Mouse (Mus musculus): Measurements from ENCODE around the gene Actl7a.

The Actl7a gene

DNA sequence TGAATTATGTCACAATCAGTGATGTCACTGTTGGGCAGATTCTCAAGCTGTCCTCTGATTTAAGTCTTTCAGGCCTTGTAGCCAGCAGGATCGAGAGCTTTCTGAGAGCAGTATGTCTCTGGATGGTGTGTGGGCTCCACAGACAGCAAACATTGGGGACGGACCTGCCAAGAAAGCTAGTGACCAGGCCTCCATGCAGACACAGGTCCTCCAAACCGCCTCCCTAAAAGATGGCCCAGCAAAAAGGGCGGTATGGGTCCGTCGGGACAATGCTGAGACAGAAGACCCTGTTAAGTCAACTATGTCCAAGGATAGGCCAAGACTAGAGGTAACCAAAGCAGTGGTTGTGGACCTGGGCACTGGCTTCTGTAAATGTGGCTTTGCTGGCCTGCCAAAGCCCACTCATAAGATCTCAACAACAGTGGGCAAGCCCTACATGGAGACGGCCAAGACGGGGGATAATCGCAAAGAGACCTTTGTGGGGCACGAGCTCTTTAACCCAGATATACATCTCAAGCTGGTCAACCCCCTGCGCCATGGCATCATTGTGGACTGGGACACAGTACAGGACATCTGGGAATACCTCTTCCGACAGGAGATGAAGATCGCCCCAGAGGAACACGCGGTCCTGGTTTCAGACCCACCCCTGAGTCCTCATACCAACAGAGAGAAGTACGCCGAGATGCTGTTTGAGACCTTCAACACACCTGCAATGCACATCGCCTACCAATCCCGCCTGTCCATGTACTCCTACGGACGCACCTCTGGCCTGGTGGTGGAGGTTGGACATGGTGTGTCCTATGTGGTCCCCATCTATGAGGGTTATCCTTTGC, at the start of gene Actl7a:
TSS of gene Actl7a (plus strand) at position 51 of the 833 bp plus-strand sequence.
- DNase-seq = no peak

GRCm38 (mm10) chr4:56696401-56696800, 46.8 kb upstream of the Actl7a start:
- peak; percentile 73 for DNase-seq

GRCm38 (mm10) chr4:56698671-56699070, 44.5 kb upstream of the Actl7a start:
- no peak for DNase-seq

DNA sequence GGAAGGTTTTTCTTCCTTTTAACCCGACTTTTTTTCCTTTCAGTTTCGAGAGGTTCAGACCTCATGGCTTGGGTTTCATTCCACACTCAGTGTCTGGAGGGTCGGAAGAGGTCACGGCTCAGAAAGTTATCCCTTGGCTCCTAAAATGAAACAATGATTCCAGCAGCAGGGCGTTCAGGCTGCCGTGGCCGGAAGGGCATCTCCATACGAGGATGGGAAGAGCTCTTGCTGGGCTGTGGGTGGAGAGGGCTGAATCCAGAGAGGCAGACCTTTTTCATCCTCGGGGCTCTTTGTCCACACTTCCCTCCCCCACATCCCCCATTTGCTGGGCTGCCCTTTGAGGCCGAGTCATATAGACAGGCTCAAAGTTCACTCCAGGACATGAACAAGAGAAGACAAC, 41.0 kb upstream of the Actl7a start:
- DNase-seq = no peak

- DNase-seq = no peak
These were observed 30.1 kb upstream of the Actl7a start for GRCm38 (mm10) chr4:56713155-56713554.

DNA sequence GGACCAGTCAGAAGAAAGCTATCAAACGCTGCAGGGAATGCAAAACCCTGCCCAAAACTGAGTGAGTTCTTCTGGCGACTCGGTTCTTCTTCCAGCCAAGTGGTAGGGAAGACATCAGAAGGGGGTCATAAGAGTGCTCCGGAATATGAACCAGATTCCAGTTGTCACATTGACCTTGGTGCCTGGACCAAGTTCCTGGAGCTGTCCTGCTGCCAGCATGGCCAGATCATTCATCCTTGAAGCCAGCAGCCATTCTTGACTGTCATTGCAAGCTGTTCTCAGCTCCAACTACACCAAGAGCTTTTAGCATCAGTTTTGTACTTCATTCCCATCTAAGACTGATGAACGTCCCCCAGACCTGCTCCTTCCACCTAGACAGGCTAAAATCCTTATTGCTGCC, 26.4 kb upstream of the Actl7a start:
- peak; percentile 72 for DNase-seq

DNA sequence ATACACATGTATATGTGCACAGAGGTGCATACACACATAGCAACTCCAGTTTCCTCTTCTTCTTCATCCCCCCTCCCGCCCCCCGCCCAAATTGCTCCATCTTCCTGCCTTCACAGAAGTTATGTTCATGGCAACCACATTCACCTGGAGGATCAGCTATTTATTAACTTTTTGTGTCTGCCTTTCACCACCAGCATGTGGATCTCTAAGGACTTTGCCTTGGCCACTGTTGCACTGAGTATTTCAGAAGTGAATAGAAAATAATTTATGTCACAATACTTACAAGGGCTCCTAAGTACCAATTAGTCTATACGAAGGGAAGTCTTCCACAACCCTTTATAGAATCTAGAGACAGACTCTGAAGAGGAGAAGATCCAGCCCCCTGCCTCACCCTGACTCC, 25.3 kb upstream of the Actl7a start:
- DNase-seq = peak; percentile 60

DNA sequence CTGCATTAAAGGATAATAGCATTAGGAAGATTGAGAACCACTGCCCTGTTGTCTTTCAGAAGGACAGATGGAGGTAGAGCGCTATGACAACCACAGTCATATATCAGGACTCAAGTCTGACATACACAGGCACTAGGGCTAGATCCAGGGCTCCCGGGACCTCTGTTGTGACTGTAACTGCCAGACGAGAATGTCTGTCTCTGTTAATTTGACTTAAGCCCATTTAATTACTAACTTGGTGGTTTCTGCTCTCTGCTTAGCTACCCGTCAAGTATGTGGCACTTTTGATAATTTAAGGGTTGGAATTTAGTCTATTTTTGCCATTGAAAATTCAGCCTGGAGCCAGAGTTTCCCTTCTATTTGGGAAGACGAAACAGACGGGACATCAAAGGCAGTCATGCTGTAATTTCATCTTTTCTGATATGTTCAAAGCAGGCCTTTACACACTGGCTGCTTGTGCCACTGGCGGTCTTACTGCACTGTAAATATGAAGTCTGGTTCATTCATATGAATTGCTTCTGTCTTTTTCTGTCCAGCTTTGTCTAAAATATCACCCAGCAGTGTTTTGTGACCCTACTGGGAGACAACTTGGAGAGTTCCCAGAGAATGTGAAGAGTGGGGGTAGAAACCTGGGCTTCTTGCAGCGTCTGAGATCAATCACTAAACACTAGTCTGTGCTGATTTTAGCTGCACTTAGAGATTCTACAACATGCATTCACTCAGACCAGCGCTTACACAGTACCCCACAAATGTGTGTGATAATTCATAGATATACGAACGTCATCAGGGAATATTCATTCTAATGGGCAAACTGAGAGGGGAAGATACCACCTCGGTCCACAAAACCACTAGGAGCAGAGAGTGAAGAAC, 24.4 kb upstream of the Actl7a start:
- peak; percentile 57 for DNase-seq

DNA sequence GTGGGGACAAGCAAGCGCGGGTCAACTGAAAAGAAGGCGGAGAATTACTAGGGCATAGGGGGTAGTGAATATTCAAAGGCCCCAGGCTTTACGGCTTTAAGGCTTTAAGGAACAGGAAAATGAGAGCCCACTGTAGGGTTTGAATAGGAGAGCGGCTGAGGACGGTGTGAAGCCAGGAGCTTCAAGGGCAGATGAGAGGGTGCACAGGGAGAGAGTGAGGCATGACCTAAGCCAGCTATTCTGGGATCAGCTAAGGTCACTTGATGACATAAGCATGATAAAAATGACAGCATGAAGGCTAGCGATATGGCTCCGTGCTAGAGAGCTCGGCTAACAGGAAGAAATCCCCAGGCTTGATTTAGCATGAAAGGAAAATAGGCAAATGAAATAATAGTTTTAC, 23.8 kb upstream of the Actl7a start:
- DNase-seq = no peak

DNA sequence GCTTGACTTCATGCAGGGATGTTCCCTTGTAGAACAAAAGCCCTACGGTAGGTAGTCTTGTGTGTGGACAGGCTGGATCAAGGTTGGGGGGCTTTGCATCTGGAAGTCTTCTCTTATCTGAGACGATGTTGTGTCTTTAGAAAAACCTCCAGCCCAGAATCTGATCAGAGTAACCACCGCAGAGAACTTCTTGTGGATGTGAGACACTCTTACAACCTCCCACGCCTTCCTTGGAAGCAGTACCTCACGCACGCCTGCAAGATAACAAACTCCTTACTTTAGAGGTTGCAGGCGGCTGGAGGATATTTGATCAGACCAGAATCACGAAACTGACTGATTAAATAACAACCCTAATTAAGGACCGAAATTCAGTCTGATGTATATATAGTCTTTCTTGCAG, 22.8 kb upstream of the Actl7a start:
- DNase-seq = no peak

- DNase-seq = peak; percentile 53
These were observed 21.7 kb upstream of the Actl7a start for GRCm38 (mm10) chr4:56721469-56721868.

DNA sequence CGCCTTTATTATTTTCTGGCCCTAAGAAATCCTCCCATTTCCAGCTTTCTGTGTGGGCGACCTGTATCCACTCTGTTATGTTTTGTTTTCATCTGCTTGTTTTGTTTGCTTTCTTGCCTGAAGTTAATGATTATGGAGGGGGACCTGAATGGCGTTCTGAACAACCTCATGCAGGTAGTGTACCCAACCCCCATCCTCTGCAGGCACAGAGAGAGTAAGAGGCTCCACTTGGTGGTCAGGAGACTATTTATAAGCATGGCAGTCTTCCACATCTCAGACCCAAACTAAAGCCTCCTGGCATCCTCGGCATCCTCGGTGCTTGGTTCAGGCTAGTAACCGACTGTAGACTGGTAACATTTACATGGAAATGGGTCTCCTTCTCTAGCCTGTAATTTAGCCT, 20.9 kb upstream of the Actl7a start:
- peak; percentile 48 for DNase-seq

DNA sequence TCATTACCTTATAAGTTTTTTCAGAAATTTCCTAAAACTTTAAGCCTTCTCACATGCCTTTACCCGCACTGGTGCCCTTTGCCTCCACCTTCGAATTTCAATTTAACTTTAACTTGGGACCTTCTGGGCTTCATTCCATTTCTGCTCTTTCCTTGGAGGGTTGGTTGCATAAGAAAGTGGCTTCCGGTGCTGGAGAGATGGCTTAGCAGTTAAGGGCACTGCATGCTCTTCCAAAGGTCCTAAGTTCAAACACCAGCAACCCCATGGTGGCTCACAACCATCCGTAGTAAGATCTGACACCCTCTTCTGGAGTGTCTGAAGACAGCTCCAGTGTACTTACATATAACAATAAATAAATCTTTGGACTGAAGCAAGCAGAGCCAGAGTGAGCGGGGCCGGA, 20.0 kb upstream of the Actl7a start:
- peak; percentile 87 for DNase-seq

DNA sequence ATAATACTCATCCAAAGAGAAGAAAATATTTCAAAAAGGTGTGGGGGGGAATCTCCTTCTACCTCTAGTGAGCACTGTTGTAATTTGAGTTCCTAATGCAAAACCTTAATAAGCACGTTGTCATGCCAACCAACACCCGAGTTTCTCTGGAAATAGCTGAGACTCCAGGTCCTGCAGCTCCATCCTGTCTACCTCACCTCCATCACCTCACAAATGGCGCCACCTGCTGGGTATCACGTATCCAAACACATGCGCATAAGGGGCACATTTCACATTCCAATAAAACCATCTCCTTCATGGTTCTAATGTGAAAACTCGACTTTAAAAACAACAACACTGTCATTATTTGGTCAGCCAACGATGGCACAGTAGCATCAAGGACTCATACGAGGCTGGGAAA, 17.4 kb upstream of the Actl7a start:
- DNase-seq = no peak

DNA sequence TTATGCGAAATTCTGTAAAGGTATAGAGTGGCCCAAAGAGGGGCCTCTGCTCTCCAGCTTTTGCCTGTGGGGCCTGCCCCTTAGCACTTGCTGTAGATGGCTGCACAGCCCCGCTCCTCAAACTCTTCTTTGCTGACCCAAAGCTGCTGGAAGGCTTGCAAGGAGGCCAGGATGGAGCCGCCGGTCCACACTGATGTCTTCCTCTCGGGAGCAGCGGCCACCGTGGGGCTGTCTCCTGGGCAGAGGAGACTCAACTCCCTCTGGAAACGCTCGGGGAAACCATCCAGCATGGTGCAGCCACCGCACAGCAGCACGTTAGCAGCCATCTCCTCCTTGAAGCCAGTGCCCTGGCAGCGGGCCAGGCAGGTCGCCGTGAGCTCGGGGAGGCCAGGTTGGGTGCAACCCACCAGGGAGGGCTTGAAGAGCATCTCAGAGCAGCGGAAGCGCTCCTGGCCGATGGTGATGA, 3.2 kb upstream of the Actl7a start, which contains the start of gene Gm26657:
TSS of gene Gm26657 (plus strand) at position 51 of the 466 bp plus-strand sequence.
- DNase-seq = no peak

GRCm38 (mm10) chr4:56740611-56741010, 2.6 kb upstream of the Actl7a start:
- no peak for DNase-seq

- no peak for DNase-seq
These were observed 2.1 kb upstream of the Actl7a start, which contains the start of gene Actl7b for GRCm38 (mm10) chr4:56741041-56741493. Gene Actl7b, minus strand, starts transcription at chr4:56741443.

DNA sequence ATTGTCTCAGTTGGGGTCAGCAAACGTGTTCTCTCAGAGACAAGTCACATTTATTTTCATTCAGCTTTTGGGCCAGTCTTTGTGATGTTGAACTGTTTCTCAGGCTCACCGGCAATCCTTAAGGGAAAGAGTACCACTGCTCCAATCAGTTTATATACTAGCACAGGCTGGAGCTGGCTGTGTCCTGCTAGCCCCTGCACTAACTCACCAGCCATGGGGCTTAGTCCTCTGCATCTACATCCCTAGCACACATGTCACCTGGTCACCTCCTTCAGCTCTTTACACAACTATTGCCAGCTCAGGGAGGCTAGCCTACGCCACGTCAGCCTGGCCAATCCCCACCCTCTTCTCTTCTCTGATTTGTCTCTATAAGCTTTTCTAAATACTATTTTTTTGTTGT, 515 bp upstream of the Actl7a start:
- no peak for DNase-seq

GRCm38 (mm10) chr4:56746345-56746744, 3.1 kb downstream of the Actl7a start:
- DNase-seq = no peak

GRCm38 (mm10) chr4:56747456-56747855, 4.2 kb downstream of the Actl7a start:
- no peak for DNase-seq

GRCm38 (mm10) chr4:56756021-56756420, 12.8 kb downstream of the Actl7a start:
- no peak for DNase-seq

DNA sequence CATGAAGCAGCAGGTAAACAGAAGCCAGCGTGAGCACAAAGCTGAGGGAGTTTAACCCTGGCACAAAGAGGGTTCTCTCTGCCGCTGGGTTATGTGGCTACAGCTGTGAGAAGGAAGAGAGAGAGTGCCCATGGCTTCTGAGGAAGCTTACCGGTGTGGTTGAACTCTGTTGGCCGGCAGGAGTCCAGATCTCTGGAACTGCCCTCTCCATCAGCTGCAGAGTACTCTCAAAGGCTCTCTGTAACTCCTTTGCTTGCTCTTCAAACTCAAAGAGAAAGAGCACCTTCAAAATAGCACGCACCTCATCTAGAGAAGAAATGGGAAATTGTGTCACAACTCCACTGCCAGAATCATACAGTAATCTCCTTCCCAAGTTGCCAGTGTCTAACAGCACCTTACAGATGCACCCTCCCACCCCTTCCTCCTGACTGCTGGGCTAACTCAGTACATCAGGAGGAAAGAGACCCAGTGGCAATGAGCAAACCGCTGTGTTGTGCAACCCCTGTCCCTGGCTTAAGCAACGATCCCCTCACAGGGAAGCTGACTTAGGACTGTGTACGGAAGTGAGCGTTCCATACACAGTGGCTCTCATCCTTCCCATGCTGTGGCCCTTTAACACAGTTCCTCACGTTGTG, 13.9 kb downstream of the Actl7a start:
- no peak for DNase-seq

- DNase-seq = no peak
These were observed 14.5 kb downstream of the Actl7a start for GRCm38 (mm10) chr4:56757693-56758092.
